15 mouse cellular contexts compared by ENCODE assay signal in the genomic region with DNA sequence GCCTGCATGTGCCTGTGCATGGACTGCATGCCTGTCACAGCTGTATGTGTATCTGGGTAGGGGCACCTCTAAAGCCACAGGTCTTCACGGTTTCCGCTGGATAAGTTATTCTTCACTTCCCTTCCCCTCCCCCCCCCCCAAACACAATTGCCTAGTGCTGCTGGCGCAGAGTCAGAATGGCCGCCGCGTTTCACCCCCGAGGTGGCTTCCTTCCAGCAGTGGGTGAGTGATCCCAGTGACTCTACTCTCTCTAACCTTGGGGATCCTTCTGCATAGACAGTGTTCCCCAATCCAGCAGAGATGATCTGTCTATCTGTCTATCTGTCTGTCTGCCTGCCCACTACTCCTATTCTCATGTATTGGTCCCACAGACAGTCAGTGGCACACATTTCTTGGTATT.
"Had no signal": no experiment of that assay in that cellular context is flagged by ENCODE, and none has a peak within 500 bp of the region (broad histone marks: within the 10 kb centered on the region; RNA-seq: fewer than 3 reads in every experiment).

No protein-coding gene starts in this region.

- H3K4me3 ChIP-seq: limb, embryonic 12.5 days; liver, embryonic 13.5 days; lung, embryonic 15.5 days; midbrain, embryonic 12.5 days; neural tube, embryonic 13.5 days had no signal

- H3K4me1 ChIP-seq: lung, embryonic 15.5 days; midbrain, embryonic 12.5 days had no signal

- H3K27ac ChIP-seq: limb, embryonic 12.5 days; liver, embryonic 13.5 days; lung, embryonic 15.5 days; macrophage; midbrain, embryonic 12.5 days; neural tube, embryonic 13.5 days; stomach, postnatal 0 days had no signal

- DNase-seq: kidney, adult 18-20 months; kidney, postnatal 25 days; layer of hippocampus, postnatal 36 days; liver; liver, embryonic 13.5 days; liver, postnatal 0 days; lung, postnatal 14 days; right cerebral cortex, adult 18-20 months; right cerebral cortex, postnatal 25 days had no signal
